Mouse (Mus musculus): ENCODE data around the gene Scn4a.
A peak's percentile ranks its signal among the peaks of the same experiment; 100 is the strongest.

Gene Scn4a

DNA sequence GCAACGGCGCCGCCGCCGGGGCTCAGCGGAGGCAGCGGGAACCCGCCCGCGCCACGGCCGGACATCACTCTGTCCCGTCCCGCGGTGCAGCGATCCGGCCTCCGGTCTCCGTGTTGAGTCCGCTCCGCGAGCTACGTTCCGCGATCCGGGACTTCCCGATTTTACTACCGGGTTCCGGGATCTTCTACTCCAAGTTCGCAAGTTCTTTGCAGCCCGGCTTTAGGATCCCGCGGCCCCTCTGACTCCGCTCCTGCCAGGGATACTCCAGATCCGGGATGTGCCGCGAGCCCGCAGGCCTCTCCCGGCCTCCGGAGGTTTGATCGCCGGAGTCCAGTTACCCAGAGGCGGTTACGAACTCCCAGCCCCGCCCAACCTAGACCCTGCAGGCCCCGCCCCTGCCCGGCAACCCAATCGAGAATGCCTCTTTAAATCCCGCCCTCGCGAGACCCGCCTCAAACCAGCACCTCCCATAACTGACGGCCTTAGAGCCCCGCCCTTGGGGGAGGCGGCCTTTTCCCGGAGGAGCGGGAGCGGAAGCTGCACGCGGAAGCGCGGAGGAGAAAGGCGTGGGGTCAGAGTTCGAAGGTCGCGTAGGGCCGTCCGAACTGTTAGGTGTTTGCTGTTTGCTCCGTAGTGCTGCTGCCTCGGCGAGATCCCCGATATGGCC, 80.3 kb downstream of the Scn4a start, which contains the start of gene Smarcd2:
Gene Smarcd2, minus strand, starts transcription at position 329 of the 667 bp plus-strand sequence.
- peak; percentile 99 for DNase-seq (ENCODE audit: low spot score in 2 of 2)

DNA sequence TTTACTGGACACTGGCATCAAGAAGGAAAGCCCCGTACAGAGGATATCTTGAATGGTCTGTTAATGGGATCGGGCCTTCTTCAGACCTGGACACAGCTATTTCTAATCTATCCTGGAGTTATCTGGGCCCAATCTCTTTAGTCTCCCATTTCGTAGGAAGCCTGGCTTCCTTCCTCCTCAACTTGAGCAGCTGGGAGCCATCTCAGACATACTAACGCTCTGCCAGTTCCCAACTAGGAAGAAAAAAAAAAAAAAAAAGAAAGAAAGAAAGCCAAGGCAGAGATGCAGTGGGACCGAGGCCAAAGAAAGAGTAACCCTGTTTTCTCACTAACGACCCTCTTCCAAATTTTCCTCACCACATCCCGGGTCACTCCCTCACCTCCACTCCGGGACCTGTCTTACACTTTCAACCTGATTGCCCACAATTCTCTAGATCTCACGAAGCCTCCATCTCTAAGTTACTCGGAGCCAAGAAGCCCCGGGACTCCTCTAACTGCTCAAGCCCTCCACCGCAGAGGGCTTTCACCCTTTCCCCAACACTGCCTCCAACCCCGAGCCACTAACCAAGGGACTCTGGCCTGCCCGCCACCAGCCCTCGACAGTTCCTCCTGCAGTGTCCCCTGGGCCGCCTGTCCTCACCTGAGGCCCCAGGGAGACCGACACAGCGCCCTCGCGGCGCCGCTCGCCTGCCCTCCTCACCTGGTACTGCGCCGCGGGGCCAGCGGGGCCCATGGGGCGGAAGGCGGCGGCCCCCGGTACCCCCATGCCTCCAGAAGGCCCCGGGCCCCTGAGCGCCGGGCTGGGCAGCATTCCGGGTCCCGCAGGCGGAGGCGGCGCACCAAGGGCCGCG, 81.1 kb downstream of the Scn4a start:
- peak; percentile 67 to 87 for DNase-seq (ENCODE audit: low spot score in 2 of 2)

DNA sequence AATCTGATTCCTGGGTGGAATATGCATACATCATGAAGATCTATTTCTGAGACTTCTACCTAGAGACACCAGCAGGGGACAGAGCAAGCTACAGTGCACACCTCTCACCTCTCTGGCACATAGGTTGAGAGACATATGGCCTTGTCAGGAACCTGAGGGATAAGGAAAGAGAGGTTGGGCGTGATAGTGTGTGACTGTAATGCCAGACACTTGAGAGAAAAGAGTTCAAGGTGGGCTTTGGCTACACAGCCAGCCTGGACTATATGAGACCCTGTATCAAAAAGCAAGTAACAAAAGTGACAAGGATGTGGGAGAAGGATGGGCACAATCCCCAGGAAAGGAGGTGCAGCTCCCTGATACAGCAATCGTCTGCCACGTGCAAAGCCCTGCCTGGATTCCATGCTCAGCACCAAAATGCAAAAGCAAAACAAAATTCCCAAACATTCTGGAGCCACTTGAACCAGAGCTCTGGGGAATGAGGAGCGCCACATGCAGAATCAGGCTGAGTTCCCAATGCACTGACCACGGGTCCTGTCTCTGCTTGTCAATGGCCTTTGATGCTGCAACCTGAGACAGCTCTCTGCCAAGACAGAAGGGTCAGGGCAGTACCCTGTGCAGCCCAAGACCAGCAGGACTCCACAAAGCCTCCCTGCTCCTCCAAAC, 81.8 kb downstream of the Scn4a start:
- DNase-seq (ENCODE audit: low spot score in 2 of 2), result peak in 1 of 2 experiments; percentile 63

DNA sequence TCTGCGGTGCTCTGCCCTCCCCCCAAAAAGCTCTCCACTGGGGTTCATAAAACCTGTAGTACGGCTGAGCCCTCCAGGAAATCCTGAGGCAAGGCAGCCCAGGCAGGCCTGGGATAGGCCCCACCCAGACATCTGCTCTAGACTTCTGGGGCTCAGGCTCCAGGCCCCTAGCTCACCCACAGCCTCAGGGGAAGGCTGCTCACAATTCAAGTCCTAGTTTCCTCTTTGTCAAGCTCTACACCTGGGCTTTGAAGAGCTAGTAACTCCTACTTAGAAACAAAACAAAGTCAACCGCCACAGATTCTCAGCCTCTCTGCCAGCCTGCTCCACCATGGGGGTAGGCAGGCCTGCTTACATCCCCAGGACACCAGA, 84.0 kb downstream of the Scn4a start:
- no peak for DNase-seq (ENCODE audit: low spot score in 2 of 2)
